Mouse (Mus musculus) olfactory bulb, adult 2 months (tissue): ENCODE data around the gene Stfa3.

Experiments
- CTCF ChIP-seq: fragments of 200-500 bp; IDR thresholded peaks from 2 replicates; pipeline ENCODE4 v1.5.1; 2012; ENCODE audit warnings: low read depth, mild to moderate bottlenecking, low read length, moderate library complexity; ENCODE audit not compliant: insufficient read depth
- POLR2A ChIP-seq: fragments of 200-500 bp; IDR thresholded peaks from 2 replicates; pipeline ENCODE4 v1.6.1; 2012; ENCODE audit warnings: mild to moderate bottlenecking, low read depth, low read length, moderate library complexity; ENCODE audit not compliant: insufficient read depth

- TF ChIP-seq CTCF = no peak
- no peak for TF ChIP-seq POLR2A
Observed at GRCm38 (mm10) chr16:36474849-36475248, 19.7 kb upstream of the Stfa3 start.
